Mouse (Mus musculus) retina, postnatal 1 day (tissue): ENCODE results near the gene Gmeb1.
"Not testable (repeated sequence)": the region's sequence is repeated elsewhere in the genome, so short reads cannot be mapped to it uniquely, and the experiment has no call there.

ENCODE experiments used
- DNase-seq: peaks from one replicate; pipeline ENCODE4 v3.0.0-alpha.2; 2012

The Gmeb1 gene

GRCm38 (mm10) chr4:132261514-132262357, at the start of gene Gmeb1:
TSS of gene Gmeb1 (minus strand) at chr4:132261602.
- DNase-seq: peak; percentile 88

- peak; percentile 63 for DNase-seq
Measured at GRCm38 (mm10) chr4:132309849-132310472, 48.6 kb upstream of the Gmeb1 start.

DNA sequence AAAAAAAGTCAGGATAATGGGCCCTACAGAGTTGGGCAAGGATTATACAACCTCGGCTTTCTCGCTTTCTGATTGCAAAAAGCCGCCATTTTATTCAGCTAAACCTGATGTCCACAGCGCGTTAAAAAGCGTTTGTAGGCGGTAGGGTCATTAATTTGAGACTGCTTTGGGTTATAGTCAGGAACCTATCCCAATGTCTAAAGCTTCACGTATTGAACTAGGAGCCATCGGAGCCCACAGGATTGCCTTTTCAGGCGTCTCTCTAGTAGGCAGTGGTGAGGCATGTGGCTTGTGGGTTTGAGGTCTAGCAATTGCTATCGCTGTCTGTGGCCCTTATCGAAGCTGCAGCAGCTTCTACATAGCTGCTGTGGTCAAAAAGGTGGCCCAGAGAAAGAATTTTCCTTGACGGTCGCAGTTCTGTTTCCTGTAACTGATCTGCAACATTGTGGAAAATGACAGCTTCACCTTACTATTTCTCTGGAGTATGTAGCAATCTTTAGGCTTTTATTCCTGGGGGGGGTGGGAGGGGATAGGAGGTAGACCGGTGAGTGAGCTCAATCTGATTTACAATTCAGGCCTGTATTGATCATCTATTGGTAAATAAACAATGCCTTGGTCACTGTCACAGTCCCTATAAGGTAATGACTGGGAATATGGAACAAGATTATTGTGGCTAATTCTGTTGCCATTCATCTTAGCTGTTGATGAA, 47.9 kb upstream of the Gmeb1 start:
- DNase-seq: no peak

DNA sequence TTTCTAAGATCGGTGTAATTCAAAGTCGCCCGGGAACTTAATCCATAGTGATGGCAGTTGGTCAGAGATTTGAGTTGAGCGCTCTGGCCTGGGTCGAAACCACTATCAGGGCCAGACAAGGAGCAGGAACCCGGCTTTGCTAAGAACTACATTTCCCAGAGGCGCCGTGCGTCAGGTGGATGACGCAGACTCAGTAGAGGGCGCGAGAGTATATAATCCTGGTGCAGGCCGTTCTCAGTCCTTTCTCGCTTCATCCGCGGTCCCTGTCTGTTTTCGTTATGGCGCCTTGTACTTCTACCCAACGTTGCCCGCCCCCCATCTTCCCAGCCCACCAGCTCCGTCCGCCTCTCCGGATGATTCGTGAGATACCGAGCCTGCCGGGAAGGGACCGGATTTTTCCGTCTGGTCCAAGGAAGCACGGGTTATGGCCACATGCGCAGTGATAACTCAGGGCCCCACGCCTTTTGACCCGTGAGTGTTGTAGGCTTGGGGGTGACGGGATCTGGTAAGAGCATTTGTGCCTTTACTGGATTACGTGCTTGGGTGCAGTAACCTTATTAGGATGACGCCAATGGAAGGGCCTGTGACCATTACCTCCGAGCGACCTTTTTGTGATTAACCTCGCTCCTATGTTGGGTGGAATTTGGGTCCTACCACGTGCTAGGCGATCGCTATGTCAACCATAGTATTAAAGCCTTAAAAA, 47.2 kb upstream of the Gmeb1 start:
- DNase-seq: peak; percentile 95

DNA sequence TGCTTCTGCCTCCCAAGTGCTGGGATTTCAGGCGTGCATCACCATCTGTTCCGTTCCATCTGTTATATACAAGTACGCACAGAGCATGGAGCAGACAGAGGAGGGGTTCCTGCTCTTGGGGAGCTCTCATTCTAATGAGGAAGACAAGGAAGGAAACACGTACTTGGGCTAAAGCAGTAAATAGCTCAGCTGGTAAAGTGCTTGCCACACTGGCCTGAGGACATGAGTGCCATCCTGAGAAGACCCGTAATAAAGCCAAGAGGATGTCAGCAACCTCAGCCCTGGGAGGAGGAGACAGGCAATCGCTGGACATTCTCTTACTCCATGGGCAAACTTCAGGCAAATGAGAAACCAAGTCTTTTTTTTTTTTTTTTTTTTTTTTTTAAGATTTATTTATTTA, 44.6 kb upstream of the Gmeb1 start:
- DNase-seq: no peak

GRCm38 (mm10) chr4:132305276-132305675, 43.9 kb upstream of the Gmeb1 start:
- no peak for DNase-seq

GRCm38 (mm10) chr4:132303484-132303883, 42.1 kb upstream of the Gmeb1 start:
- not testable (repeated sequence) for DNase-seq

DNA sequence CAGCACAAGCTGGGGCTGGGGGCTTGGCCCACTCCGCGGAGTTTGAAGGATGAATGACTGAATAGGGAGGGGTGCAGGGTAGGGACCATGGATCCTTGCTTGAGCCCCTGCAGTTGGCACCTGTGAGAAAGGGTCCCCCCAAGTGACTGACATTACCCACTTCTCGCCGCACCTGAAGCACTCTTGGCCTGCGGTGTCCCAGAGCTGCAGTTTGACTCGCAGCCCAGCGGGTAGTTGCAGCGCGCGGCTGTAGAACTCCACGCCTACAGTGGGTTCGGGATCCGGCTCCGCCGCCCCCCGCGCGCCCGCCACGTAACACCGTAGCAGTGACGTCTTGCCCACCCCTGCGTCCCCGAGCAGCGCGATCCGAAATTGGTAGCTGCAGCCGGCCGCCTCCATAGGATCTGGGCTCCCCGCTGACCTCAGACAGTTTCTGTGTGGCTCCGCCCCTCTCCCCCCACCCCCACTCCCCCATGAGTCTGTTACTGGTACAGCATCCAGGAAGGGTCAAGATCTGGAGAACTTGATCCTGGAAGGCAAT, 41.6 kb upstream of the Gmeb1 start, which contains the start of gene Rab42:
Gene Rab42, minus strand, starts transcription at position 447 of the 541 bp plus-strand sequence.
- DNase-seq: peak; percentile 85

DNA sequence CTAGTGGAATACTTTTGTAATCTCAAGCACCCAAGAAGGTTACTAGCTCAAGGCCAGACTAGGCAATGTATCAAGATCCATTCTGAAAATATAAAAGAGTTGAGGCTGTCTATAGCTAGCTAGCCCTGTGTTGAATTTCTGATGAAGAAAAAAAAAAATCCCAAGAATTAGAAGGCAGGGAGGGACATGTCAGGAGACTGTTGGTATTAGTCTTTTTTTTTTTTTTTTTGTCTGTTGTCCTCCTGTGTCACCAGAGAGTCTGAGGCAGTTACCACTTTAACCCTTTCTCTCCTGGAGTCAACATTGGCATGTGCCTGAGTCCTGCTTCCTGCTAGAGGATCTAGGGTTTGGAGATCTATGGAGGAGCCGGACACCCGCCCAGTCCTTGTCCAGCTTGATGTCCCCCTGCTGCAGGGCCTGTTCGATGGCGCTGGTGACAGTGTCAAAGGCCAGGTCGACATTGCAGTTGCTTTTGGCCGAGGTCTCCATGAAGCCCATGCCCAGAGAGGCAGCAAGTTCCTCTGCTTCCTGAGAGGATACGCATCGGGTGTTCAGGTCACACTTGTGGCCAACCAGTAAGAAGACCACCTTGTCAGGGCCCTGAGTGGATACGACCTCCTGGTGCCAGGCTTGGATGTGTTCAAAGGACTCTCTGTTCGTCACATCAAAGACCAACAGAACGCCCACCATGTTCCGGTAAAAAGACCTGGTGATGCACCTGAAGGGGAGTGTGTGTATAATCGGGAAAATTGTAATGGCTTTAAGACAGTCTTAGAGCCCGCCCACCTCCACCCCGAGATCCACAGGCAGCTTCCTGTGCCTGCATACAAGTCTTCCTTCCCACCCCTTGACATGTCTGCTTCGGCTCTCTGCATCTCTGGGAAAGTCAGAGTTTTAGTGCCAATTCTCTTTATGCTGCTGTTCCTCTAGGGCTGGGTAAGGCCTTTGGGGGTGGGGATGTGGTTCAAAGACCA, 40.9 kb upstream of the Gmeb1 start:
- DNase-seq: no peak

GRCm38 (mm10) chr4:132301486-132301885, 40.1 kb upstream of the Gmeb1 start:
- DNase-seq: no peak

- DNase-seq: no peak
Measured at GRCm38 (mm10) chr4:132299849-132300248, 38.4 kb upstream of the Gmeb1 start.

DNA sequence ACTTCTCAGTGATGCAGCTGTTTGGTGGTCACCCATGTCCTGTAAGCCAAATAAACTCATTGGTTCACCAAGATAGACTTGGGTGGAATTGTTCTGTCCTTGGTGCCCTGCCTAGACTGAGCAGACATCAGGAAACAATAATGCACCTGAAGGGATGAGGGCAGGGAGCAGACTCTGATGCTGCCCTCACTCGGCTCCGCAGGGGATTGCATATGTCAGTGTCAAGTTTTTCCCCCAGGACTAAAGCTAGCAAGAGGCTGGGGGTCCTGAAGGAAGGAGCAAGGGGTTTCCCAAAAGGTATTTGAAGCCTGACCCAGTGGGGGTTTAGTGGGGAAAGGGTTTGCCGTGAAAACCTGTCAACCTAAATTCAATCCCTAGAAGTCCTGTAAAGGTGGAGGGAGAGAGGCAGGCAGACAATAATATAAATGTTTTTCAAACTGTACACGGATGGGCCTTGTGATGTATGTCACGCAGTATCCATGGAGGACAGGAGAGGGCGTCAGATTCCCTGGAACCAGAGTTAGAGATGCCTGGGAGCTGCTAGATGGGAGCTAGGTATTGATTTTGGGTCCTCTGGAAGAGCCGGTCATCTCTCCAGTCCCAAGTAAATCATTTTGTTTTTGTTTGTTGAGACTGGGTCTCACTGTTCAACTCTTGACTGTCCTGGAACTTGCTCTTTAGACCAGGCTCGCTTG, 34.4 kb upstream of the Gmeb1 start:
- DNase-seq: no peak

- no peak for DNase-seq
Measured at GRCm38 (mm10) chr4:132293682-132294240, 32.4 kb upstream of the Gmeb1 start.

GRCm38 (mm10) chr4:132292988-132293387, 31.6 kb upstream of the Gmeb1 start:
- DNase-seq: peak; percentile 44

GRCm38 (mm10) chr4:132291624-132292335, 30.4 kb upstream of the Gmeb1 start:
- no peak for DNase-seq

- no peak for DNase-seq
Measured at GRCm38 (mm10) chr4:132291056-132291455, 29.7 kb upstream of the Gmeb1 start.

- DNase-seq: not testable (repeated sequence)
Measured at GRCm38 (mm10) chr4:132288840-132289239, 27.4 kb upstream of the Gmeb1 start.

- DNase-seq: no peak
Measured at GRCm38 (mm10) chr4:132275949-132276348, 14.5 kb upstream of the Gmeb1 start.

- peak; percentile 96 for DNase-seq
Measured at GRCm38 (mm10) chr4:132274156-132274862, 12.9 kb upstream of the Gmeb1 start, which contains the start of gene Taf12. TSS of gene Taf12 (plus strand) at chr4:132274375.
